Mouse (Mus musculus) MEL (cell line): Measurements from ENCODE around the gene Gm21969.

Experiments used
- CTCF ChIP-seq, 3 experiments: IDR thresholded peaks in 2 of 3; conservative IDR thresholded peaks in 1 of 3; 2 replicates each; pipeline ENCODE4 v1.5.1; 2011 to 2012; ENCODE audit warnings: low read length in 3 of 3, low read depth in 2 of 3, mild to moderate bottlenecking in 2 of 3, improper control_type of control experiment in 1 of 3, inconsistent platforms in 1 of 3, mixed read lengths in 1 of 3, moderate library complexity in 1 of 3; ENCODE audit not compliant: control insufficient read depth in 1 of 3, insufficient read depth in 1 of 3, poor library complexity in 1 of 3, severe bottlenecking in 1 of 3
- EP300 ChIP-seq, 2 experiments: IDR thresholded peaks; 2 replicates each; pipeline ENCODE4 v1.6.1; 2011; ENCODE audit warnings: improper control_type of control experiment in 2 of 2, low read length in 2 of 2, low read depth in 1 of 2, mild to moderate bottlenecking in 1 of 2
- GATA1 ChIP-seq: IDR thresholded peaks from 2 replicates; pipeline ENCODE4 v1.6.1; 2011; ENCODE audit warnings: low read depth, low read length, improper control_type of control experiment
- HCFC1 ChIP-seq: IDR thresholded peaks from 2 replicates; pipeline ENCODE4 v1.6.1; 2012; ENCODE audit warnings: low read depth, mild to moderate bottlenecking, inconsistent platforms, low read length, improper control_type of control experiment, moderate library complexity
- MAFK ChIP-seq: IDR thresholded peaks from 2 replicates; pipeline ENCODE4 v1.6.1; 2011; ENCODE audit warnings: low read depth, mild to moderate bottlenecking, low read length, improper control_type of control experiment, borderline replicate concordance
- MAX ChIP-seq: IDR thresholded peaks from 2 replicates; pipeline ENCODE4 v1.6.1; 2011; ENCODE audit warnings: low read length, improper control_type of control experiment
- MXI1 ChIP-seq: IDR thresholded peaks from 2 replicates; pipeline ENCODE4 v1.6.1; 2011; ENCODE audit warnings: mild to moderate bottlenecking, low read depth, low read length, improper control_type of control experiment
- MYC ChIP-seq: IDR thresholded peaks from 2 replicates; pipeline ENCODE4 v1.6.1; 2011; ENCODE audit warnings: low read depth, mild to moderate bottlenecking, low read length, improper control_type of control experiment, moderate library complexity
- NELFE ChIP-seq: IDR thresholded peaks from 2 replicates; pipeline ENCODE4 v1.6.1; 2011; ENCODE audit warnings: low read depth, low read length, improper control_type of control experiment
- NRF1 ChIP-seq: IDR thresholded peaks from 2 replicates; pipeline ENCODE4 v1.6.1; 2014; ENCODE audit warnings: low read depth, mild to moderate bottlenecking, inconsistent platforms, low read length, improper control_type of control experiment, moderate library complexity; ENCODE audit not compliant: poor library complexity, insufficient read depth, severe bottlenecking
- POLR2A ChIP-seq, 2 experiments: IDR thresholded peaks; 2 replicates each; pipeline ENCODE4 v1.6.1; 2011 to 2012; ENCODE audit warnings: low read length in 2 of 2, mild to moderate bottlenecking in 2 of 2, control low read depth in 1 of 2, improper control_type of control experiment in 1 of 2, low read depth in 1 of 2, moderate library complexity in 1 of 2; ENCODE audit not compliant: control insufficient read depth in 1 of 2, insufficient read depth in 1 of 2, poor library complexity in 1 of 2
- POLR2AphosphoS2 ChIP-seq: IDR thresholded peaks from 2 replicates; pipeline ENCODE4 v1.6.1; 2011; ENCODE audit warnings: low read length, improper control_type of control experiment
- USF1 ChIP-seq: IDR thresholded peaks from 2 replicates; pipeline ENCODE4 v1.6.1; 2014; ENCODE audit warnings: low read depth, mild to moderate bottlenecking, inconsistent platforms, low read length, improper control_type of control experiment, moderate library complexity
- USF2 ChIP-seq, 2 experiments: IDR thresholded peaks; 2 replicates each; pipeline ENCODE4 v1.6.1; 2011 to 2012; ENCODE audit warnings: improper control_type of control experiment in 2 of 2, low read length in 2 of 2, borderline replicate concordance in 1 of 2, inconsistent platforms in 1 of 2, low read depth in 1 of 2, mild to moderate bottlenecking in 1 of 2; ENCODE audit not compliant: insufficient read depth in 1 of 2

GRCm38 (mm10) chr4:139584704-139585103 is 18.3 kb upstream of the Gm21969 start:
- TF ChIP-seq CTCF (IDR thresholded peaks at IDR 0.05 in 2 of 3, conservative IDR thresholded peaks at IDR 0.05 in 1 of 3; ENCODE audit: control insufficient read depth in 1 of 3, insufficient read depth in 1 of 3, low read depth in 2 of 3, low read length in 3 of 3, poor library complexity in 1 of 3, severe bottlenecking in 1 of 3) (no peak), POLR2A (IDR thresholded peaks at IDR 0.05; ENCODE audit: control insufficient read depth in 1 of 2, insufficient read depth in 1 of 2, low read depth in 1 of 2, low read length in 2 of 2, poor library complexity in 1 of 2) (no peak), USF1 (no peak), GATA1 (no peak), MXI1 (no peak), POLR2AphosphoS2 (no peak), HCFC1 (no peak), NRF1 (no peak), MYC (no peak), MAFK (no peak), MAX (no peak), USF2 (IDR thresholded peaks at IDR 0.05; ENCODE audit: borderline replicate concordance in 1 of 2, insufficient read depth in 1 of 2, low read depth in 1 of 2, low read length in 2 of 2) (no peak), EP300 (IDR thresholded peaks at IDR 0.05; ENCODE audit: low read depth in 1 of 2, low read length in 2 of 2) (no peak), NELFE (no peak)
